Mouse (Mus musculus) lung, postnatal 0 days (tissue): ENCODE measurements around the gene Pusl1. TPM values are rescaled to one million over a fixed set of nuclear protein-coding genes. Genes with fewer than 3 reads are reported as not detected.

Experiments used
- ATAC-seq: fragments of 200-750 bp; cut with Nextera tagmentation; 2 replicates; pipeline ENCODE4 v1.8.0; 2017; ENCODE audit warnings: moderate library complexity
- DNase-seq: peaks from one replicate; pipeline ENCODE4 v3.0.0-alpha.2; 2016; ENCODE audit warnings: low spot score
- H3K27ac ChIP-seq: fragments of 300-500 bp; sonication (generic); 2 replicates; pipeline ENCODE4 v1.5.1; 2014; ENCODE audit warnings: antibody characterized with exemption, mild to moderate bottlenecking, low read length, mixed read lengths
- H3K27me3 ChIP-seq: fragments of 300-500 bp; sonication (generic); replicated peaks from 2 replicates; pipeline ENCODE4 v1.6.1; 2014; ENCODE audit warnings: low read length, mixed read lengths; ENCODE audit not compliant: insufficient read depth
- H3K36me3 ChIP-seq: fragments of 300-500 bp; sonication (generic); 2 replicates; pipeline ENCODE4 v1.6.1; 2014; ENCODE audit warnings: low read length, mixed read lengths; ENCODE audit not compliant: insufficient read depth
- H3K4me1 ChIP-seq: fragments of 300-500 bp; sonication (generic); 2 replicates; pipeline ENCODE4 v1.6.1; 2014; ENCODE audit warnings: antibody characterized with exemption, low read depth, low read length, mixed read lengths; ENCODE audit not compliant: insufficient read depth
- H3K4me2 ChIP-seq: fragments of 300-500 bp; sonication (generic); replicated peaks from 2 replicates; pipeline ENCODE4 v1.6.1; 2014; ENCODE audit warnings: low read depth, mild to moderate bottlenecking, low read length, moderate library complexity, mixed read lengths
- H3K4me3 ChIP-seq: fragments of 300-500 bp; sonication (generic); 2 replicates; pipeline ENCODE4 v1.5.1; 2014; ENCODE audit warnings: low read depth, low read length
- H3K9ac ChIP-seq: fragments of 300-500 bp; sonication (generic); replicated peaks from 2 replicates; pipeline ENCODE4 v1.6.1; 2014; ENCODE audit warnings: low read depth, mild to moderate bottlenecking
- H3K9me3 ChIP-seq: fragments of 300-500 bp; sonication (generic); 2 replicates; pipeline ENCODE4 v1.6.1; 2016; ENCODE audit warnings: low read length, mixed read lengths
- CTCF ChIP-seq: IDR thresholded peaks from 2 replicates; pipeline ENCODE4 v1.5.1; 2016; ENCODE audit warnings: antibody characterized with exemption, mild to moderate bottlenecking
- EP300 ChIP-seq: IDR thresholded peaks from 2 replicates; pipeline ENCODE4 v1.6.1; 2016; ENCODE audit warnings: antibody characterized with exemption, mild to moderate bottlenecking, control low read depth
- WGBS: fragments of 180-500 bp; shearing (Covaris S2); extraction: QIAGEN DNeasy Blood & Tissue Kit; methylation state at CpG from one replicate; pipeline ENCODE4 v1.1.7; 2014; 5-methylcytosine and 5-hydroxymethylcytosine counted together
- polyA plus RNA-seq: library from polyadenylated mRNA; unstranded; fragments of >200 nt; fragmentation: Nextera tagmentation; extraction: Ambion mirVana; gene quantifications from 2 replicates; pipeline ENCODE4 v1.2.1, GENCODE M21; 2015

Pusl1 gene
- polyA plus RNA-seq, 1 experiment from 2014 or later, result 29.3 TPM

DNA sequence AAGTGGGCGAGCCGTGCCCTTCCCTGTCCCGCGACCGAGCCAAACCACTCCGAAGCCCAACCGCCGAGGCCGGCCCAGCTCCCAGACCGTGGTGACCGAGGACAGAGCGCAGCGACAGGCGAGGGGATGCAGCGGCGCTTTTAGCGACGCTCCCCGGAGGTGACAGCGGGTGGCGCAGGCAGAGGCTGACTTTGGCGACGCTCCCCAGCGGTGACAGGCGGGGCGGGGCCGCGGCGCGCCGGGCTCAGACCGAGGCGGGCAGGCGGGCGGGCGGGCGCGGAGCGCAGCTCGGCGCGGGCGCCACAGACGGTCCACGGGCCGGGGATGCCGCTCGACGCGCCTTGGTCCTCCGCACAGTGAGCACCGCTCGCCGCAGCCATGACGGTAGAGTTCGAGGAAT, 436 bp upstream of the Pusl1 start:
- Histone ChIP-seq H3K9ac (peak overlapping the region; percentile 91), H3K36me3 (peaks cover 14% of the 10 kb centered on the region; the same call in 1 of the 2 replicates), H3K27me3 (no peaks in the 10 kb centered on the region), H3K4me3 (peak overlapping the region; percentile 90), H3K9me3 (no peaks in the 10 kb centered on the region), H3K27ac (peak overlapping the region; percentile 99), H3K4me1 (peaks cover 29% of the 10 kb centered on the region), H3K4me2 (peak overlapping the region; percentile 97)
- peak; percentile 93 for ATAC-seq
- 1% methylated on average over 43 of the region's 56 CpGs for WGBS
- DNase-seq, result peak; percentile 95
- TF ChIP-seq EP300 (no peak), CTCF (peak; percentile 62)

DNA sequence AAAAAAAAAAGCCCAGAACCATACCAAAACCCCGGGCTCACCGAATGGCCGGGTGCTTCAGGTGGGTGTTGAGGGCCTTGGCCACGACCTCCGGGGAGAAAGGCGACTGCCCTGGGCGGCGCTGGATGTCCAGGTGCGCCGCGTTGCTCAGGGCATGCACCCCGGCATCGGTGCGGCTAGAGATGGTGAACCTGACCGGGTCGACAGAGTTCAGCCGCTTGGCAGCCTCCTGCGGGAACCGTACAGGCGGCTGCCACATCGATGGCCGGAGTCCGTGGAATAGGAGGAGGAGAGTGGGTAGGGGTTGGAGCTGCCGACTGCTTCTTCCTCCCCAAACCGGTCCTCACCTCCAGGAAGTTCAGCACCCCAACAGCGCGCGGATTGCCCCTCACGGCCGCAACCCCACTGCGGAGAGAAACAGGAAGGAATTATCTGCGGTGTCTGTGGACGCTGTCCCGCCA, 540 bp downstream of the Pusl1 start:
- DNase-seq (peak; percentile 20), ATAC-seq (no peak)
- H3K36me3 ChIP-seq, result peaks cover 22% of the 10 kb centered on the region
- H3K4me3 ChIP-seq, result peak overlapping the region; percentile 90
- H3K27ac ChIP-seq, result peak overlapping the region; percentile 99; the same call in 1 of the 2 replicates
- under 1% methylated on average over 32 of the region's 34 CpGs for WGBS
- H3K4me2 ChIP-seq, result peak overlapping the region; percentile 97
- TF ChIP-seq EP300 (no peak), CTCF (no peak)
- no peaks in the 10 kb centered on the region for H3K9me3 ChIP-seq
- no peaks in the 10 kb centered on the region for H3K27me3 ChIP-seq
- H3K9ac ChIP-seq, result peak overlapping the region; percentile 91
- H3K4me1 ChIP-seq, result peaks cover 29% of the 10 kb centered on the region

DNA sequence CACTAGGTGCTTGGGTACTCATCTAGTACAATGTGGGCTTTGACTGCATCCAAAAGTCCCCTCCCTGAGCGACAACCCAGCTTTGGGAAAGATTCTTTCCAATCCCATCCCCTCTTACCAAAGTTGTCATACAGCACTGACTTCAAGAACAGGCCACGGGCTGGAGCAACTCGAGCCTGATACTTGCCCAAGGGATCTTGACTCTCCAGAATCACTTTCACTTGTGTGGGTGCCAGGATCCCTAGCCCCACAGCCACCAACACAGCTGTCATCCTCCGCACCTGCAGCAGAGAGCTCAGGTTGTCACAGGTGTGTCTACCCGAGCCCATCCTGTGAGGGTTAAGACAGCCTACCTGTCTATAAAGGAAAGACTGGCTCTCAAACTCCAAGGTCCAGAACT, 2.3 kb downstream of the Pusl1 start:
- peaks cover 12% of the 10 kb centered on the region for H3K4me1 ChIP-seq
- H3K36me3 ChIP-seq, result peaks cover 31% of the 10 kb centered on the region
- H3K27me3 ChIP-seq, result no peaks in the 10 kb centered on the region
- ATAC-seq (no peak), DNase-seq (no peak)
- no peaks in the 10 kb centered on the region for H3K9me3 ChIP-seq
- no peak overlapping the region for H3K4me3 ChIP-seq
- 81% methylated on average over 5 of the region's 5 CpGs for WGBS
- no peak overlapping the region for H3K27ac ChIP-seq
- H3K9ac ChIP-seq, result no peak overlapping the region
- H3K4me2 ChIP-seq, result no peak overlapping the region
- TF ChIP-seq CTCF, result no peak
- TF ChIP-seq EP300, result no peak

DNA sequence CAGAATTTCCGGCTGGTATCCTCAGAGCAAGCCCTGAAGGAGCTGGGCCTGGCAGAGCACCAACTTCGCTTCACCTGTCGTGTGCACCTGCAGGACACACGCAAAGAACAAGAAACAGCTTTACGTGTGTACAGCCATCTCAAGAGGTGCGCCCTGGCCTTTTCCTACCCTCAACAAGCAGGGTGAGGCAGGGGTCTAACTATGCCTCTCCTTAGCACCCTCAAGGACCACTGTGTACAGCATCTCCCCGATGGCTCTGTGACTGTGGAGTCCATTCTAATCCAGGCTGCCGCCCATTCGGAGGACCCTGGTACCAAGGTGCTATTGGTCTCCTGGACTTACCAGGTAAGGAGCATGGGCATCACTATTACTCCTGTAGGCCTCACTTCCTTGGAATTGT, 3.4 kb downstream of the Pusl1 start:
- no peaks in the 10 kb centered on the region for H3K9me3 ChIP-seq
- peaks cover under 1% of the 10 kb centered on the region; the same call in 1 of the 2 replicates for H3K4me1 ChIP-seq
- WGBS, result 93% methylated on average over 9 of the region's 9 CpGs
- H3K27ac ChIP-seq, result no peak overlapping the region
- H3K36me3 ChIP-seq, result peaks cover 31% of the 10 kb centered on the region
- DNase-seq (no peak), ATAC-seq (no peak)
- H3K27me3 ChIP-seq, result no peaks in the 10 kb centered on the region
- H3K9ac ChIP-seq, result no peak overlapping the region
- no peak overlapping the region for H3K4me3 ChIP-seq
- TF ChIP-seq EP300 (no peak), CTCF (no peak)
- H3K4me2 ChIP-seq, result no peak overlapping the region

DNA sequence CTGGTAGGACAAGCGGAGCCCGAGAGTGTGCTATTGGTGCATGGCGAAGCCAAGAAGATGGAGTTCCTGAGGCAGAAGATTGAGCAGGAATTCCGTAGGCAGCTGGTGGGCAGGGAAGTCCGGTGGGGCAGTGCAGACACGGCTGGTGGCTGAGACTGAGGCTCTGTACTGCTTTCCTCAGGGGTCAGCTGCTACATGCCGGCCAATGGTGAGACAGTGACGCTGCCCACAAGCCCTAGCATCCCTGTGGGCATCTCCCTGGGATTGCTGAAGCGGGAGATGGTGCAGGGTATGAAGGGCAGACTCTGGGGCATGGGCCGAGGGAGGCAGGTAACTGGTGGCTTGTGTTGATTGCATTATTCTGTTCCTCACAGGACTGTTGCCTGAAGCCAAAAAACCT, 3.9 kb downstream of the Pusl1 start:
- TF ChIP-seq EP300 (no peak), CTCF (no peak)
- DNase-seq (no peak), ATAC-seq (no peak)
- no peaks in the 10 kb centered on the region for H3K9me3 ChIP-seq
- 89% methylated on average over 10 of the region's 10 CpGs for WGBS
- peaks cover 31% of the 10 kb centered on the region for H3K36me3 ChIP-seq
- no peak overlapping the region for H3K4me3 ChIP-seq
- H3K27ac ChIP-seq, result no peak overlapping the region
- no peak overlapping the region for H3K4me2 ChIP-seq
- H3K27me3 ChIP-seq, result no peaks in the 10 kb centered on the region
- H3K9ac ChIP-seq, result no peak overlapping the region
- H3K4me1 ChIP-seq, result no peaks in the 10 kb centered on the region; the same call in 1 of the 2 replicates

DNA sequence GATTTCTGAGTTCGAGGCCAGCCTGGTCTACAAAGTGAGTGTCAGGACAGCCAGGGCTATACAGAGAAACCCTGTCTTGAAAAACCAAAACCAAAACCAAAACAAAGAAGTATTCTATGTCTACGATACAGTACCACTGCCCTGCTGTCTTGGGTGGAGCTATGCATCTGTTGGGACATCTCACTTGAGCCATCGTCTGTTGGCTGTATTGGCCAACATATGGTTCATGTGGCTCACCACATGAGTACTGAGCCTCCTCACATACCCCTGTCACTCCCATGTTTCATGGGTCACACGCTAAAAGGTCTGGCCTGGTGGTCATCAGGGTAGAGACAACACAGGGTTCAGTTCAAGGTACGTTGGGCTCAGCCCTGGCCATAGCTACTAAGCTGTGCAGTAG, 5.3 kb downstream of the Pusl1 start:
- Histone ChIP-seq H3K36me3 (peaks cover 31% of the 10 kb centered on the region), H3K4me2 (no peak overlapping the region), H3K9ac (no peak overlapping the region), H3K27ac (no peak overlapping the region), H3K4me1 (no peaks in the 10 kb centered on the region; the same call in 1 of the 2 replicates), H3K27me3 (no peaks in the 10 kb centered on the region), H3K9me3 (no peaks in the 10 kb centered on the region), H3K4me3 (no peak overlapping the region)
- ATAC-seq, result no peak
- 90% methylated on average over 5 of the region's 5 CpGs for WGBS
- TF ChIP-seq CTCF (no peak), EP300 (no peak)
- no peak for DNase-seq

DNA sequence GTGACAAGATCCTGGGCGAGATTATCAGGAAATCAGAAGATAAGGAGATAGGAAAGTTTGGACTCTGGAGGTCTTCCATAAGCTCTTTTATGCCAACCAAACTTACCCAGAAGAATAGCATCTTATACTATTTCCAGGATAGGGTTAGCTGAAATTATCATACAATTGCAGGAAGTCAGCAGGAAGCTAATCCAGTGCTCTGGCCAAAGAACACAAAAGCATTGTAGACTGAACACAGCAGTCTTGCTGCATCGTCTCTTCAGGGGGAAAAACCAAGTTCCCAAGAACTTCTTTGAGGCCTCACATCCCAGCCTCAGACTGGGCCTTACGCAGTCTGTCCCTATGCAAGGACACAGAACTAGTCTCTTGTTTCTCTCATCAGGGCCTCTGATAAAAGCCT, 8.0 kb downstream of the Pusl1 start:
- H3K9ac ChIP-seq, result no peak overlapping the region
- H3K9me3 ChIP-seq, result no peaks in the 10 kb centered on the region
- ATAC-seq (peak; percentile 28), DNase-seq (peak; percentile 33)
- no peaks in the 10 kb centered on the region for H3K27me3 ChIP-seq
- WGBS, result 66% methylated on average over 3 of the region's 3 CpGs
- H3K4me3 ChIP-seq, result no peak overlapping the region
- H3K4me1 ChIP-seq, result no peaks in the 10 kb centered on the region
- H3K36me3 ChIP-seq, result peaks cover 25% of the 10 kb centered on the region
- no peak overlapping the region for H3K4me2 ChIP-seq
- TF ChIP-seq EP300 (peak; percentile 41; the same call in 1 of the 2 replicates), CTCF (no peak)
- H3K27ac ChIP-seq, result peak overlapping the region; percentile 54
